Mouse (Mus musculus): ENCODE measurements around the gene Atg9b.
"Not testable (repeated sequence)": the region's sequence is repeated elsewhere in the genome, so short reads cannot be mapped to it uniquely, and the experiment has no call there.

DNA sequence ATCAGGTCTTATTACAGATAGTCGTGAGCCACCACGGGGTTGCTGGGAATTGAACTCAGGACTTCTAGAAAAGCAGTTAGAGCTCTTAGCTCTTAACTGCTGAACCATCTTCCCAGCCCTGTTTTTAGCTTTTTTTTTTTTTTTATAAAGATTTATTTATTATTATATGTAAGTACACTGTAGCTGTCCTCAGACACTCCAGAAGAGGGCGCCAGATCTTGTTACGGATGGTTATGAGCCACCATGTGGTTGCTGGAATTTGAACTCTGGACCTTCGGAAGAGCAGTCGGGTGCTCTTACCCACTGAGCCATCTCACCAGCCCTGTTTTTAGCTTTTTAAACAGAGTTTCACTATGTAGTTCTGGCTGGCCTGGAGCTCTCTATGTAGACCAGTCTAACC is 4.3 kb upstream of the Atg9b start:
- not testable (repeated sequence) for TF ChIP-seq POLR2A (IDR thresholded peaks at IDR 0.05; ENCODE audit: extremely low read depth, insufficient read depth, low read length); CTCF (IDR thresholded peaks at IDR 0.05; ENCODE audit: low read depth, low read length)
